Mouse (Mus musculus) CH12.LX (cell line): ENCODE measurements around the gene 6030498E09Rik. TPM values are rescaled to one million over a fixed set of nuclear protein-coding genes. Genes with fewer than 3 reads are reported as not detected.

Experiments
- DNase-seq: peaks from one replicate; pipeline ENCODE4 v3.0.0-alpha.2; 2013; ENCODE audit errors: extremely low read depth
- H3K27ac ChIP-seq: 2 replicates; pipeline ENCODE4 v1.5.1; 2012; ENCODE audit warnings: low read depth, mild to moderate bottlenecking, control low read depth, moderate library complexity; ENCODE audit not compliant: insufficient read depth
- H3K27me3 ChIP-seq: replicated peaks from 2 replicates; pipeline ENCODE3; 2012; ENCODE audit warnings: inconsistent platforms
- H3K36me3 ChIP-seq, 2 experiments: replicated peaks in 1 of 2; 2 replicates each; pipeline versions ENCODE3 to v1.6.1; 2012; ENCODE audit warnings: inconsistent platforms in 1 of 2, low read length in 1 of 2, mild to moderate bottlenecking in 1 of 2, mixed read lengths in 1 of 2, moderate library complexity in 1 of 2; ENCODE audit not compliant: control insufficient read depth in 1 of 2, insufficient read depth in 1 of 2
- H3K4me1 ChIP-seq, 2 experiments: 2 replicates each; pipeline ENCODE4 v1.6.1; 2012; ENCODE audit warnings: inconsistent platforms in 1 of 2, moderate library complexity in 1 of 2; ENCODE audit not compliant: insufficient read depth in 2 of 2, control insufficient read depth in 1 of 2
- H3K4me2 ChIP-seq: 2 replicates; pipeline ENCODE4 v1.6.1; 2012; ENCODE audit warnings: low read depth, mild to moderate bottlenecking, control low read depth; ENCODE audit not compliant: poor library complexity, insufficient read depth, severe bottlenecking
- H3K4me3 ChIP-seq, 3 experiments: fragments of 150-350 bp in 1 of 3; sonication (generic) in 1 of 3; replicated peaks in 1 of 3; 2 replicates each; pipeline versions ENCODE3 to v1.5.1; 2011 to 2012; ENCODE audit warnings: low read depth in 2 of 3, low read length in 2 of 3, mild to moderate bottlenecking in 2 of 3, moderate library complexity in 2 of 3, control low read depth in 1 of 3, improper control_type of control experiment in 1 of 3, inconsistent platforms in 1 of 3, mixed read lengths in 1 of 3; ENCODE audit not compliant: poor library complexity in 1 of 3
- H3K79me2 ChIP-seq: replicated peaks from 2 replicates; pipeline ENCODE4 v1.6.1; 2012; ENCODE audit warnings: mild to moderate bottlenecking, moderate library complexity; ENCODE audit not compliant: control insufficient read depth, poor library complexity, insufficient read depth, severe bottlenecking; ENCODE audit errors: extremely low read depth
- H3K9ac ChIP-seq: 2 replicates; pipeline ENCODE4 v1.6.1; 2012; ENCODE audit warnings: low read depth, mild to moderate bottlenecking, control low read depth, moderate library complexity; ENCODE audit not compliant: insufficient read depth
- H3K9me3 ChIP-seq: replicated peaks from 2 replicates; pipeline ENCODE3; 2012; ENCODE audit warnings: low read length, inconsistent platforms, mixed read lengths
- CTCF ChIP-seq, 2 experiments: IDR thresholded peaks in 1 of 2; conservative IDR thresholded peaks in 1 of 2; 2 replicates each; pipeline ENCODE4 v1.5.1; 2011 to 2012; ENCODE audit warnings: low read depth in 2 of 2, low read length in 2 of 2, improper control_type of control experiment in 1 of 2, inconsistent platforms in 1 of 2, mild to moderate bottlenecking in 1 of 2, moderate library complexity in 1 of 2
- ELF1 ChIP-seq: IDR thresholded peaks from 2 replicates; pipeline ENCODE4 v1.6.1; 2014; ENCODE audit warnings: low read depth, mild to moderate bottlenecking, inconsistent platforms, low read length, improper control_type of control experiment
- EP300 ChIP-seq: IDR thresholded peaks from 2 replicates; pipeline ENCODE4 v1.6.1; 2011; ENCODE audit warnings: low read length, improper control_type of control experiment
- GABPA ChIP-seq: IDR thresholded peaks from 2 replicates; pipeline ENCODE4 v1.6.1; 2012; ENCODE audit warnings: low read depth, low read length, improper control_type of control experiment, inconsistent platforms; ENCODE audit not compliant: insufficient replicate concordance
- JUND ChIP-seq: conservative IDR thresholded peaks from 2 replicates; pipeline ENCODE4 v1.6.1; 2011; ENCODE audit warnings: low read depth, low read length, improper control_type of control experiment
- MAFK ChIP-seq: IDR thresholded peaks from 2 replicates; pipeline ENCODE4 v1.6.1; 2011; ENCODE audit warnings: low read length, improper control_type of control experiment; ENCODE audit not compliant: insufficient replicate concordance
- MEF2A ChIP-seq: IDR thresholded peaks from 2 replicates; pipeline ENCODE4 v1.6.1; 2014; ENCODE audit warnings: low read depth, mild to moderate bottlenecking, inconsistent platforms, low read length, improper control_type of control experiment, borderline replicate concordance
- MYC ChIP-seq: IDR thresholded peaks from 2 replicates; pipeline ENCODE4 v1.6.1; 2011; ENCODE audit warnings: low read depth, mild to moderate bottlenecking, improper control_type of control experiment, low read length
- NELFE ChIP-seq: IDR thresholded peaks from 2 replicates; pipeline ENCODE4 v1.6.1; 2011; ENCODE audit warnings: low read depth, low read length, improper control_type of control experiment
- NRF1 ChIP-seq: IDR thresholded peaks from 2 replicates; pipeline ENCODE4 v1.6.1; 2014; ENCODE audit warnings: low read depth, mild to moderate bottlenecking, inconsistent platforms, low read length, improper control_type of control experiment, moderate library complexity
- PAX5 ChIP-seq: IDR thresholded peaks from 2 replicates; pipeline ENCODE4 v1.6.1; 2012; ENCODE audit warnings: low read length, inconsistent platforms, mixed read lengths
- POLR2A ChIP-seq: IDR thresholded peaks from 2 replicates; pipeline ENCODE4 v1.6.1; 2011; ENCODE audit warnings: low read depth, mild to moderate bottlenecking, improper control_type of control experiment, low read length
- POLR2AphosphoS2 ChIP-seq: IDR thresholded peaks from 2 replicates; pipeline ENCODE4 v1.6.1; 2011; ENCODE audit warnings: low read depth, low read length, improper control_type of control experiment
- RAD21 ChIP-seq: IDR thresholded peaks from 2 replicates; pipeline ENCODE4 v1.6.1; 2011; ENCODE audit warnings: low read depth, mild to moderate bottlenecking, low read length, improper control_type of control experiment, moderate library complexity
- SMC3 ChIP-seq: IDR thresholded peaks from 2 replicates; pipeline ENCODE4 v1.6.1; 2011; ENCODE audit warnings: low read depth, low read length, improper control_type of control experiment
- TBP ChIP-seq: conservative IDR thresholded peaks from 2 replicates; pipeline ENCODE4 v1.6.1; 2011; ENCODE audit warnings: low read depth, low read length, improper control_type of control experiment
- TCF12 ChIP-seq: IDR thresholded peaks from 2 replicates; pipeline ENCODE4 v1.6.1; 2014; ENCODE audit warnings: low read depth, mild to moderate bottlenecking, inconsistent platforms, low read length, improper control_type of control experiment
- USF2 ChIP-seq: conservative IDR thresholded peaks from 2 replicates; pipeline ENCODE4 v1.6.1; 2011; ENCODE audit warnings: low read depth, low read length, improper control_type of control experiment
- ZKSCAN1 ChIP-seq: IDR thresholded peaks from 2 replicates; pipeline ENCODE4 v1.6.1; 2012; ENCODE audit warnings: low read depth, inconsistent platforms, low read length, improper control_type of control experiment, borderline replicate concordance
- ZNF384 ChIP-seq: IDR thresholded peaks from 2 replicates; pipeline ENCODE4 v1.6.1; 2012; ENCODE audit warnings: low read depth, low read length, improper control_type of control experiment, inconsistent platforms
- dilution Hi-C: fragments of 300-500 bp; cut with MboI; formaldehyde crosslinking; loops from 2 replicates; pipeline ENCODE4 v1.14.3; 2020; ENCODE audit warnings: low sequenced_read_pairs; ENCODE audit not compliant: extremely low pct_unique_long_range_greater_than_20kb, extremely low pct_ligation_motif_present
- in situ Hi-C: fragments of 300-500 bp; cut with MboI; formaldehyde crosslinking; loops from 3 replicates; pipeline ENCODE4 v1.14.3; 2019; ENCODE audit warnings: low sequenced_read_pairs, low pct_ligation_motif_present, low pct_unique_long_range_greater_than_20kb, mixed read lengths
- polyA plus RNA-seq: library from polyadenylated mRNA; unstranded; fragments of >175 nt; gene quantifications from 2 replicates; pipeline ENCODE4 v1.2.1, GENCODE M21; 2012; ENCODE audit warnings: low read depth; ENCODE audit not compliant: insufficient read length
- total RNA-seq, 2 experiments: library from RNA; depleted of rRNA; stranded (reverse); fragments of 300-350 nt in 1 of 2; fragments of >200 nt in 1 of 2; gene quantifications; 2 replicates each; pipeline ENCODE4 v1.2.3; 2012 to 2014

6030498E09Rik gene
- total and polyA plus RNA-seq, 3 experiments: not detected

DNA sequence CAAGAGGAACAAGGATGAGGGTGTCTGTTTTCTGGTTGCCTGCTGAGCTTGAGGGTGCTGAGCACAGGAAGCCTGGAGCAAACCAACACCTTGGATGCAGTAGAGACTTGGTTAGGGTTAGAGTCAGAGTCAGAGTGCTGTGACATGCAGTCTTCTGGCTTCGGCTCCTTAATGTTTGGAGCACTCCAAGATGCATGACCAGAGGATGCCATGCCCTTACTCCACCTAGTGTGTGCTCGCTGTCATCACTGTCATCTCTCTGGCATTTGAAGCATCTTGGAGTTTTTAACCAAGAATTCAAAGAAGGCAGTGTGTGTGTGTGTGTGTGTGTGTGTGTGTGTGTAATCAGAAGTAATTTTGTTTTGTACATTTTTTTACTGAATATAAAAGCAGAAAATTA is 1.0 kb upstream of the 6030498E09Rik start:
- dilution Hi-C loops (no loop called here), in situ Hi-C loops (no loop called here)

DNA sequence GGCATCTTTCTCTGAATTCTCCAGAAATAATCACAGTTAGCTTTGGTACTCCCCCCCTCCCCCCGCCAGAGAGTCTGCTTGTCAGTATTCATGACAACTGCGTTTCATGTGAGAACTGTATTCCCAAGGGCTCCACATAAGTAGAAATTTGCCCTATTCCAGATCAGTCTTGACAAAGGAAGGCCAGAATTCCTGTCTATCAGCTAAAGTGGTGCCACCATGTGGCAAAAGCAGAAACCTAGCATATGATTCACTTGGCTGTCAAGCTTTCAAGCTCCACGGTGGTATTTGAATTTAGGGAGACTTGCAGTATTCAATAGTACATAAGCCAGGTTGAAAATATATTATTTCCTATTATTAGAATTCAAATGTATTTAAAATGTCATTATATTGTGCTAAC is 585 bp upstream of the 6030498E09Rik start:
- TF ChIP-seq ELF1 (no peak), CTCF (conservative IDR thresholded peaks at IDR 0.05 in 1 of 2, IDR thresholded peaks at IDR 0.05 in 1 of 2; ENCODE audit: low read depth in 2 of 2, low read length in 2 of 2) (peak in 1 of 2 experiments; percentile 39; a peak in 2 of 4 replicates), ZNF384 (no peak), JUND (no peak), TCF12 (no peak), SMC3 (peak; percentile 30; the same call in 1 of the 2 replicates), RAD21 (peak; percentile 8), MEF2A (no peak), POLR2A (no peak), EP300 (no peak), ZKSCAN1 (no peak)
- Histone ChIP-seq H3K4me1 (no peaks in the 10 kb centered on the region), H3K9me3 (no peaks in the 10 kb centered on the region), H3K27ac (no peak overlapping the region), H3K36me3 (no peaks in the 10 kb centered on the region), H3K79me2 (no peaks in the 10 kb centered on the region), H3K4me2 (no peak overlapping the region), H3K9ac (no peak overlapping the region), H3K4me3 (no peak overlapping the region), H3K27me3 (no peaks in the 10 kb centered on the region)
- dilution Hi-C loops: no loop called here
- in situ Hi-C loops: no loop called here
- no peak for DNase-seq

More for the DNA sequence above, 1.0 kb upstream of the 6030498E09Rik start:
- no peak overlapping the region for H3K4me2 ChIP-seq
- no peaks in the 10 kb centered on the region for H3K9me3 ChIP-seq
- no peak overlapping the region for H3K4me3 ChIP-seq
- TF ChIP-seq CTCF (conservative IDR thresholded peaks at IDR 0.05 in 1 of 2, IDR thresholded peaks at IDR 0.05 in 1 of 2; ENCODE audit: low read depth in 2 of 2, low read length in 2 of 2) (peak in 1 of 2 experiments; percentile 0; a peak in 1 of 4 replicates), POLR2AphosphoS2 (no peak), EP300 (no peak)
- H3K79me2 ChIP-seq: no peaks in the 10 kb centered on the region
- H3K9ac ChIP-seq: no peak overlapping the region
- H3K4me1 ChIP-seq: no peaks in the 10 kb centered on the region
- H3K27ac ChIP-seq: no peak overlapping the region
- no peak for DNase-seq
- H3K36me3 ChIP-seq: no peaks in the 10 kb centered on the region
- H3K27me3 ChIP-seq: no peaks in the 10 kb centered on the region

DNA sequence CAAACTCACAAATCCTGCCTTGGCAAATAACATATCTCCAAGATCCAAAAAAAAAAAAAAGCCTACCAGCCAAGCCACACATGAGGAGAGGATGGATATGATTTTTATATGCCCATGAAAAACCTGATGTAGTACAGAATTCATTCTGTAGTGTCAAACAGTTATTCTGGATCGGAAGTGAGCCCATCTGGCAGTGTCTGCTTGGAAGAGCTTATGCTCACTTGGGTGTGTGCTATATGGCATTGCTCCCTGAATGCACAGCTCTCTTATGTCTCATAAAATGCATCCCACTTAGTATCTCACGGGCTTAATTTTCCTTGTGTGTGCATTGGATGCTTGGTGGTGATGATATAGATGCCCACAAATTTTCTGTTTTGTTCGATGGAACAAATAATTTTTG is 21.9 kb downstream of the 6030498E09Rik start:
- in situ Hi-C loops (no loop called here), dilution Hi-C loops (no loop called here)
- no peak overlapping the region for H3K4me2 ChIP-seq

More for the DNA sequence above, 21.9 kb downstream of the 6030498E09Rik start:
- TF ChIP-seq USF2: no peak
- no peak for TF ChIP-seq RAD21
- TF ChIP-seq GABPA: no peak
- TF ChIP-seq PAX5: no peak
- no peak for TF ChIP-seq TBP
- TF ChIP-seq MAFK: no peak
- no peak for TF ChIP-seq MYC
- no peak for TF ChIP-seq NELFE
- TF ChIP-seq TCF12: no peak
- no peak for TF ChIP-seq EP300
- no peak for TF ChIP-seq NRF1
- Histone ChIP-seq H3K9me3 (no peaks in the 10 kb centered on the region), H3K4me3 (no peak overlapping the region), H3K36me3 (no peaks in the 10 kb centered on the region), H3K4me1 (no peaks in the 10 kb centered on the region), H3K9ac (no peak overlapping the region), H3K79me2 (no peaks in the 10 kb centered on the region), H3K27me3 (no peaks in the 10 kb centered on the region), H3K27ac (no peak overlapping the region)
- no peak for DNase-seq
